Mouse (Mus musculus): Measurements from ENCODE around the gene Dennd1b. TPM values are rescaled to one million over a fixed set of nuclear protein-coding genes. Genes with fewer than 3 reads are reported as not detected.

Gene Dennd1b
- polyA plus RNA-seq, 1 experiment from 2014 or later, result 10.7 TPM

- ATAC-seq (ENCODE audit: low FRiP score, low TSS enrichment), result no peak
Measured at GRCm38 (mm10) chr1:139092722-139093121, 129.5 kb downstream of the Dennd1b start.

GRCm38 (mm10) chr1:139096369-139096768 lies 133.1 kb downstream of the Dennd1b start:
- no peak for ATAC-seq (ENCODE audit: low FRiP score, low TSS enrichment)
- H3K36me3 ChIP-seq (ENCODE audit: control insufficient read depth, insufficient read depth, low read length), result no peaks in the 10 kb centered on the region
- WGBS, result 90% methylated on average over 6 of the region's 6 CpGs
- H3K27ac ChIP-seq (replicated peaks), result no peak overlapping the region
- DNase-seq (ENCODE audit: low spot score), result no peak
- H3K9ac ChIP-seq (ENCODE audit: low read length), result no peak overlapping the region
- no peaks in the 10 kb centered on the region for H3K27me3 ChIP-seq (ENCODE audit: control insufficient read depth, insufficient read depth, low read length)
- H3K4me1 ChIP-seq (replicated peaks; ENCODE audit: control insufficient read depth, insufficient read depth), result no peaks in the 10 kb centered on the region
- H3K4me2 ChIP-seq (replicated peaks; ENCODE audit: low read depth), result no peak overlapping the region
- TF ChIP-seq EP300 (optimal IDR thresholded peaks at IDR 0.05) (no peak), CTCF (IDR thresholded peaks at IDR 0.05; ENCODE audit: low read depth) (no peak)
- no peaks in the 10 kb centered on the region for H3K9me3 ChIP-seq (ENCODE audit: control insufficient read depth, low read length)
- no peak overlapping the region for H3K4me3 ChIP-seq (ENCODE audit: low read depth, low read length)

More at GRCm38 (mm10) chr1:139092722-139093121, 129.5 kb downstream of the Dennd1b start:
- Histone ChIP-seq H3K9ac (ENCODE audit: low read length) (no peak overlapping the region), H3K27me3 (ENCODE audit: control insufficient read depth, insufficient read depth, low read length) (no peaks in the 10 kb centered on the region), H3K9me3 (ENCODE audit: control insufficient read depth, low read length) (no peaks in the 10 kb centered on the region), H3K4me3 (ENCODE audit: low read depth, low read length) (no peak overlapping the region), H3K4me2 (replicated peaks; ENCODE audit: low read depth) (no peak overlapping the region), H3K27ac (replicated peaks) (no peak overlapping the region), H3K36me3 (ENCODE audit: control insufficient read depth, insufficient read depth, low read length) (no peaks in the 10 kb centered on the region), H3K4me1 (replicated peaks; ENCODE audit: control insufficient read depth, insufficient read depth) (no peaks in the 10 kb centered on the region)
- TF ChIP-seq EP300 (optimal IDR thresholded peaks at IDR 0.05), result no peak
- no peak for TF ChIP-seq CTCF (IDR thresholded peaks at IDR 0.05; ENCODE audit: low read depth)
- WGBS, result 63% methylated on average over 4 of the region's 4 CpGs
- no peak for DNase-seq (ENCODE audit: low spot score)

GRCm38 (mm10) chr1:139098088-139098487 lies 134.9 kb downstream of the Dennd1b start:
- Histone ChIP-seq H3K27me3 (ENCODE audit: control insufficient read depth, insufficient read depth, low read length) (no peaks in the 10 kb centered on the region), H3K4me2 (replicated peaks; ENCODE audit: low read depth) (no peak overlapping the region), H3K9ac (ENCODE audit: low read length) (no peak overlapping the region), H3K36me3 (ENCODE audit: control insufficient read depth, insufficient read depth, low read length) (peaks cover 3% of the 10 kb centered on the region; the same call in 1 of the 2 replicates), H3K27ac (replicated peaks) (no peak overlapping the region), H3K4me3 (ENCODE audit: low read depth, low read length) (no peak overlapping the region), H3K4me1 (replicated peaks; ENCODE audit: control insufficient read depth, insufficient read depth) (no peaks in the 10 kb centered on the region), H3K9me3 (ENCODE audit: control insufficient read depth, low read length) (no peaks in the 10 kb centered on the region)
- 85% methylated on average over 4 of the region's 4 CpGs for WGBS
- no peak for TF ChIP-seq CTCF (IDR thresholded peaks at IDR 0.05; ENCODE audit: low read depth)
- DNase-seq (ENCODE audit: low spot score) (no peak), ATAC-seq (ENCODE audit: low FRiP score, low TSS enrichment) (no peak)

GRCm38 (mm10) chr1:139101725-139102124 lies 138.5 kb downstream of the Dennd1b start:
- H3K4me3 ChIP-seq (ENCODE audit: low read depth, low read length), result no peak overlapping the region
- 89% methylated on average over 9 of the region's 9 CpGs for WGBS
- no peak overlapping the region for H3K9ac ChIP-seq (ENCODE audit: low read length)
- ATAC-seq (ENCODE audit: low FRiP score, low TSS enrichment) (no peak), DNase-seq (ENCODE audit: low spot score) (no peak)
- H3K27me3 ChIP-seq (ENCODE audit: control insufficient read depth, insufficient read depth, low read length), result no peaks in the 10 kb centered on the region
- peaks cover 13% of the 10 kb centered on the region for H3K36me3 ChIP-seq (ENCODE audit: control insufficient read depth, insufficient read depth, low read length)
- H3K4me2 ChIP-seq (replicated peaks; ENCODE audit: low read depth), result no peak overlapping the region
- H3K9me3 ChIP-seq (ENCODE audit: control insufficient read depth, low read length), result no peaks in the 10 kb centered on the region
- H3K4me1 ChIP-seq (replicated peaks; ENCODE audit: control insufficient read depth, insufficient read depth), result no peaks in the 10 kb centered on the region
- no peak overlapping the region for H3K27ac ChIP-seq (replicated peaks)
- TF ChIP-seq EP300 (optimal IDR thresholded peaks at IDR 0.05) (no peak), CTCF (IDR thresholded peaks at IDR 0.05; ENCODE audit: low read depth) (no peak)

GRCm38 (mm10) chr1:139108251-139108650 lies 145.0 kb downstream of the Dennd1b start:
- H3K27me3 ChIP-seq (ENCODE audit: control insufficient read depth, insufficient read depth, low read length), result no peaks in the 10 kb centered on the region
- no peak for ATAC-seq (ENCODE audit: low FRiP score, low TSS enrichment)
- H3K4me2 ChIP-seq (replicated peaks; ENCODE audit: low read depth), result no peak overlapping the region

GRCm38 (mm10) chr1:139122626-139123025 lies 159.4 kb downstream of the Dennd1b start:
- Histone ChIP-seq H3K9ac (ENCODE audit: low read length) (no peak overlapping the region), H3K36me3 (ENCODE audit: control insufficient read depth, insufficient read depth, low read length) (no peaks in the 10 kb centered on the region), H3K27me3 (ENCODE audit: control insufficient read depth, insufficient read depth, low read length) (no peaks in the 10 kb centered on the region), H3K4me1 (replicated peaks; ENCODE audit: control insufficient read depth, insufficient read depth) (no peaks in the 10 kb centered on the region), H3K9me3 (ENCODE audit: control insufficient read depth, low read length) (no peaks in the 10 kb centered on the region), H3K4me2 (replicated peaks; ENCODE audit: low read depth) (no peak overlapping the region), H3K27ac (replicated peaks) (no peak overlapping the region), H3K4me3 (ENCODE audit: low read depth, low read length) (no peak overlapping the region)
- 98% methylated on average over 7 of the region's 8 CpGs for WGBS
- ATAC-seq (ENCODE audit: low FRiP score, low TSS enrichment) (no peak), DNase-seq (ENCODE audit: low spot score) (no peak)
- TF ChIP-seq CTCF (IDR thresholded peaks at IDR 0.05; ENCODE audit: low read depth) (no peak), EP300 (optimal IDR thresholded peaks at IDR 0.05) (no peak)

More at GRCm38 (mm10) chr1:139108251-139108650, 145.0 kb downstream of the Dennd1b start:
- WGBS, result 87% methylated on average over 2 of the region's 2 CpGs
- H3K27ac ChIP-seq (replicated peaks), result no peak overlapping the region
- no peaks in the 10 kb centered on the region for H3K9me3 ChIP-seq (ENCODE audit: control insufficient read depth, low read length)
- TF ChIP-seq EP300 (optimal IDR thresholded peaks at IDR 0.05), result no peak
- TF ChIP-seq CTCF (IDR thresholded peaks at IDR 0.05; ENCODE audit: low read depth), result no peak
- peaks cover 9% of the 10 kb centered on the region for H3K36me3 ChIP-seq (ENCODE audit: control insufficient read depth, insufficient read depth, low read length)
- H3K4me3 ChIP-seq (ENCODE audit: low read depth, low read length), result no peak overlapping the region
- no peak overlapping the region for H3K9ac ChIP-seq (ENCODE audit: low read length)
- H3K4me1 ChIP-seq (replicated peaks; ENCODE audit: control insufficient read depth, insufficient read depth), result no peaks in the 10 kb centered on the region
- DNase-seq (ENCODE audit: low spot score), result no peak
